Comparison of ENCODE assay signal across 27 mouse cellular contexts in the genomic region with DNA sequence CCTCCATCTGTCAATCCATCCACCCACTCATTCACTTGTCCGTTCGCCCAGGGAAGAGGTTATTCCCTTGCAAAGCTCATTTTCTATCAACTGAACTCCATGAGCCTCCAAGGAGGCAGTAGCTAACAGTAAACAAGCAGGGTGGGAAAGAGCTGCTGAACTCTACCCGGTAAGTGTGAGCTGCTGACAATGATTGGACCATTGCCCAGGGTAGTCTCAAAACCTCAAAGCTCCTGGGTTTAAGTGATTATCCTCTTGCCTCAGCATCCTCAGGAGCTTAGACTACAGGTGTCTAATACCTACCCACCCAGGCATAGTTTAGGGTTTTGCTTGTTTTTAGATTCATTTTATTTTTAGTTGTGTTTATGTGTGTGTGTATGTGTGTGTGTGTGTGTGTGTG.
A peak's percentile ranks its signal among the peaks of the same experiment; 100 is the strongest.
DNase-seq lines count a peak whose midpoint lies in the region; ATAC-seq and TF ChIP-seq lines count a peak whose summit lies in the region.
"Had no signal": no experiment of that assay in that cellular context is flagged by ENCODE, and none has a peak within 500 bp of the region (broad histone marks: within the 10 kb centered on the region; RNA-seq: fewer than 3 reads in every experiment).

No protein-coding gene starts in this region.

- peak; percentile 68 for DNase-seq in embryonic facial prominence, embryonic 14.5 days (ENCODE audit: low spot score)
- DNase-seq in embryonic facial prominence, embryonic 10.5 days (ENCODE audit: low spot score), result no peak
- DNase-seq in retina, postnatal 1 day, result peak; percentile 20
- no peak for DNase-seq in retina, embryonic 14.5 days (ENCODE audit: low spot score)
- peak; percentile 23 for DNase-seq in retina, postnatal 7 days (ENCODE audit: low read depth, low spot score)
- DNase-seq in lung, adult 2 months, result no peak
- DNase-seq: adrenal gland, adult 2 months; adrenal gland, postnatal 10 days; adrenal gland, postnatal 25 days; B cell, adult 2 months; cerebellum, adult 11 months; cerebellum, adult 18-20 months; cerebellum, adult 8-10 months; cerebellum, adult 9-11 months; cerebellum, postnatal 14 days; cerebellum, postnatal 36 days; embryo, embryonic 11 days; forebrain, postnatal 0 days had no signal

- 60% methylated on average over 3 of the region's 3 CpGs for WGBS in embryonic facial prominence, embryonic 14.5 days
- WGBS in embryonic facial prominence, embryonic 10.5 days, result 82% methylated on average over 3 of the region's 3 CpGs
- 66% methylated on average over 3 of the region's 3 CpGs for WGBS in lung, adult 2 months

- no peak overlapping the region for H3K4me3 ChIP-seq in embryonic facial prominence, embryonic 14.5 days (ENCODE audit: low read depth, low read length)
- no peak overlapping the region for H3K4me3 ChIP-seq in embryonic facial prominence, embryonic 10.5 days
- no peak overlapping the region for H3K4me3 ChIP-seq in lung, adult 2 months (replicated peaks; ENCODE audit: extremely low read depth, low read depth, low read length)
- H3K4me3 ChIP-seq: embryonic facial prominence, embryonic 12.5 days; embryonic facial prominence, embryonic 15.5 days; erythroblast, embryonic 14.5 days; forebrain, embryonic 10.5 days; forebrain, embryonic 13.5 days; forebrain, embryonic 15.5 days had no signal

- ATAC-seq in embryonic facial prominence, embryonic 14.5 days (ENCODE audit: low read depth), result peak; percentile 81; the same call in 1 of the 2 replicates
- ATAC-seq: CD4-positive, CD25-positive, alpha-beta regulatory T cell, adult 4 months had no signal

- no peaks in the 10 kb centered on the region for H3K36me3 ChIP-seq in embryonic facial prominence, embryonic 14.5 days (ENCODE audit: control insufficient read depth, insufficient read depth, low read length)
- no peaks in the 10 kb centered on the region for H3K36me3 ChIP-seq in embryonic facial prominence, embryonic 10.5 days (replicated peaks)
- H3K36me3 ChIP-seq: embryonic facial prominence, embryonic 12.5 days; forebrain, embryonic 10.5 days; forebrain, embryonic 15.5 days; G1E had no signal

- TF ChIP-seq POLR2A in lung, adult 2 months (IDR thresholded peaks at IDR 0.05; ENCODE audit: borderline replicate concordance, extremely low read depth, low read depth, low read length), result no peak

- no peaks in the 10 kb centered on the region for H3K27me3 ChIP-seq in embryonic facial prominence, embryonic 14.5 days (replicated peaks; ENCODE audit: control insufficient read depth, insufficient read depth, low read length)
- H3K27me3 ChIP-seq in embryonic facial prominence, embryonic 10.5 days (replicated peaks; ENCODE audit: low read depth, poor library complexity, severe bottlenecking), result no peaks in the 10 kb centered on the region
- H3K27me3 ChIP-seq: CH12.LX; embryonic facial prominence, embryonic 12.5 days; embryonic facial prominence, embryonic 15.5 days; forebrain, embryonic 13.5 days; forebrain, embryonic 15.5 days had no signal

- 0 out of 2 replicates have a peak, but pooled peaks cover 3% of the 10 kb centered on the region for H3K9me3 ChIP-seq in embryonic facial prominence, embryonic 14.5 days (ENCODE audit: control insufficient read depth, low read length)
- H3K9me3 ChIP-seq in embryonic facial prominence, embryonic 10.5 days, result no peaks in the 10 kb centered on the region
- H3K9me3 ChIP-seq: embryonic facial prominence, embryonic 12.5 days; embryonic facial prominence, embryonic 15.5 days; forebrain, embryonic 10.5 days; forebrain, embryonic 13.5 days; forebrain, embryonic 15.5 days had no signal

- TF ChIP-seq CTCF in lung, adult 2 months (IDR thresholded peaks at IDR 0.05; ENCODE audit: insufficient read depth, low read length), result no peak

- no peak overlapping the region for H3K4me2 ChIP-seq in embryonic facial prominence, embryonic 14.5 days (ENCODE audit: low read depth, low read length)
- H3K4me2 ChIP-seq: embryonic facial prominence, embryonic 12.5 days; embryonic facial prominence, embryonic 15.5 days; forebrain, embryonic 13.5 days; forebrain, embryonic 15.5 days had no signal

- H3K9ac ChIP-seq in embryonic facial prominence, embryonic 14.5 days (ENCODE audit: low read depth, low read length), result no peak overlapping the region
- H3K9ac ChIP-seq: embryonic facial prominence, embryonic 12.5 days; embryonic facial prominence, embryonic 15.5 days; forebrain, embryonic 13.5 days; forebrain, embryonic 15.5 days; forebrain, postnatal 0 days had no signal

- no peak overlapping the region for H3K27ac ChIP-seq in embryonic facial prominence, embryonic 14.5 days (replicated peaks; ENCODE audit: low read depth, low read length)
- no peak overlapping the region for H3K27ac ChIP-seq in embryonic facial prominence, embryonic 10.5 days (replicated peaks)
- H3K27ac ChIP-seq: embryonic facial prominence, embryonic 12.5 days; embryonic facial prominence, embryonic 15.5 days; forebrain, embryonic 10.5 days; forebrain, embryonic 15.5 days had no signal

- H3K4me1 ChIP-seq in embryonic facial prominence, embryonic 14.5 days (ENCODE audit: control insufficient read depth, insufficient read depth, low read length), result no peaks in the 10 kb centered on the region; the same call in 1 of the 2 replicates
- peaks cover 7% of the 10 kb centered on the region; the same call in 1 of the 2 replicates for H3K4me1 ChIP-seq in embryonic facial prominence, embryonic 10.5 days
- no peaks in the 10 kb centered on the region for H3K4me1 ChIP-seq in lung, adult 2 months (ENCODE audit: control insufficient read depth, insufficient read depth, low read length)
- H3K4me1 ChIP-seq: embryonic facial prominence, embryonic 12.5 days; embryonic facial prominence, embryonic 15.5 days; forebrain, embryonic 10.5 days had no signal

Comparison
In these comparisons a context has a peak if more than half of its experiments do, and no peak if none do; other contexts are left out.
1. DNase-seq: peak in embryonic facial prominence, embryonic 14.5 days (single experiment), retina, postnatal 1 day (single experiment) and retina, postnatal 7 days (single experiment); none in embryonic facial prominence, embryonic 10.5 days (single experiment), retina, embryonic 14.5 days (single experiment) and lung, adult 2 months (single experiment).